Mouse (Mus musculus): ENCODE data around the gene Serpini2. TPM values are rescaled to one million over a fixed set of nuclear protein-coding genes. Genes with fewer than 3 reads are reported as not detected.
"Not testable (repeated sequence)": the region's sequence is repeated elsewhere in the genome, so short reads cannot be mapped to it uniquely, and the experiment has no call there.

Gene Serpini2
- total RNA-seq (2021): not detected in 2 replicates
- long read RNA-seq, experiment 1: 0 reads
- long read RNA-seq, experiment 2: 0 reads

DNA sequence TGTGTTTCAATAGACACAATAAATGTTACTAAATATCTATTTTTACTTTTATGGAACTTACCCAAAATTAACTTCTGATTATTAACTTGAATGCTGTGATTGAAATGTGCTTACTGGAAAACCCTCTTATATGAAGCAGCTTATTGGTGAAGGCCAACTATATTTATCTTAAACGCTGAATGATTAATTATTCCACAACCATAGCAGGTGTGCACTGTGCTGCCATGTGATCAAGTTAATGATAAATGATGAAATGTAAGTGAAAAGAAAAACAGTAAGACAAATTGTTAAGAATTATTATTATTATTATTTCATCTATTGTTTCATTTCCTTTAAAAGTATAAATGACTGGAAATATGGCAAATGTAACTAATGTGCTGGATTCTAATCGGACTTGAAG lies at the start of gene Serpini2:
Gene Serpini2 (minus strand): TSS at position 101 of the 400 bp plus-strand sequence.
- no peak for DNase-seq

- no peak for DNase-seq
Measured at GRCm38 (mm10) chr3:75308861-75309260, 39.0 kb upstream of the Serpini2 start.

DNA sequence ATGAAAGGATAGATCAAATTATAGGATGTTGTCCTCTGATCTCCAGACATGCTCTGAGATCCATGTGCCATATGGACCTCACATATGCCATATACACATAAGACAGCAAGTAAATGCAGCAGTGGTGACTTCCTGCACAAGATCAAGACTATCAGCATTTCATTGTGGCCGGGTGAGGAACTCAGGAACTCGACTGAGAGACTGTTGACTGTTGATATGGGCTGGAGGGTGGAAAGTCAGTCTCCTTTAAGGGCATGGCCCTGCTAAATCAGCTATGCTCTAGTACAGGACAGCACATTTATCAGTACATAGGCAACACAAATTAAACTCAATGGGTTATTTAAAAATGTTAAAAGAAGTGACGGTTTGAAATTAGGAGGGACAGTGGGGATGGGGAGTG lies 38.4 kb upstream of the Serpini2 start:
- DNase-seq: no peak

- no peak for DNase-seq
Measured at GRCm38 (mm10) chr3:75305584-75305983, 35.7 kb upstream of the Serpini2 start.

- no peak for DNase-seq
Measured at GRCm38 (mm10) chr3:75304621-75305020, 34.7 kb upstream of the Serpini2 start.

GRCm38 (mm10) chr3:75301072-75301471 lies 31.2 kb upstream of the Serpini2 start:
- no peak for DNase-seq

GRCm38 (mm10) chr3:75299464-75299863 lies 29.6 kb upstream of the Serpini2 start:
- DNase-seq: not testable (repeated sequence)

DNA sequence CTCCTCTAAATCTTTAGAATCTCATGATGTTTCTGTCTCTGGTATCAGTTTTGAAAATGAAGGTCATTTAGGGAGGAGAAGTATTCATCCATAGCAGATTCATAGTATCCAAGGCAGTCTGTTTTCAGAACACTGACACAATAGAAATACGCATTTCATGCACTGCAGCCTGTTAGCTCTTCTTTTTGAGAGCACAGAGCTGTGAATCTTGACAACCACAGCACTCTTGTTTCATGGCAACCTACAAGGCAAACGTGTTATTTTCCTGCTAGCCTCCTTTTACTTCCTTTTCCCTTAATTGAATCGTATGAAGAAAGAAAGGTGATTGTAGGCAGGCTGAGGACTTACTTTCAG lies 27.9 kb upstream of the Serpini2 start:
- DNase-seq: no peak

- no peak for DNase-seq
Measured at GRCm38 (mm10) chr3:75297026-75297757, 27.3 kb upstream of the Serpini2 start.

GRCm38 (mm10) chr3:75293243-75293642 lies 23.4 kb upstream of the Serpini2 start:
- DNase-seq: no peak

GRCm38 (mm10) chr3:75277455-75277854 lies 7.6 kb upstream of the Serpini2 start:
- no peak for DNase-seq

DNA sequence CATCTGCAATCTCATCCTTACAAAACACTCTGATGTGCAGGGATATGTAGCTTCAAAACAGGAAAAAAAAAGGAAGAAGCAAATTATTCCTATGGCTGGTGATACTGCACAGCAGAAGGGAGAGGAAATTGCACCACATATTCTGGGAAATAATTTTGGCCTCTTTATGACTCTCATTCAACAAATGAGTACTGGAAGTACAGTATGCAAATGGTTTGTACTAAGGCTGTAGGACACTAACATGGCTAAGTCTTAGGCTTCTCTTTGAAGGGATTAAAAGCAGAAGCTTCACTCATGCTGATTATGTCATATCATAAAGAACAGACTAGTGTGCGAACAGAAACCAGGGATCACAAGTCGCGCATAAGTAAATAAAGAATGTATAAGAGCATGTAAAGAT lies 6.6 kb upstream of the Serpini2 start:
- no peak for DNase-seq

DNA sequence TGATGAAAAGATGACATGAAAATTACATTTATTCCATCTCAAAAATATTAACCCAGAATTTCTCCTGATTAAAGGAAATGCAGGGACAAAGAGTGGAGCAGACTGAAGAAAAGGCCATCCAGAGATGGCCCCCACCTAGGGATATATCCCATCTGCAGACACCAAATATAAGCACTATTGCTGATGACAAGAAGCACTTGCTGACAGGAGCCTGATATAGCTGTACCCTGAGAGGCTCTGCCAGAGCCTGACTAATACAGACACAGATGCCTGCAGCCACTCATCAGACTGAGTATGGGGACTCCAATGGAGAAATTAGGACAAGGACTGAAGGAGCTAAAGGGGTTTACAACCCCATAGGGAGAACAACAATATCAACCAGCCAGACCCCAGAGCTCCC lies 5.2 kb upstream of the Serpini2 start:
- DNase-seq: no peak

- DNase-seq: no peak
Measured at GRCm38 (mm10) chr3:75259356-75259755, 10.5 kb downstream of the Serpini2 start.

GRCm38 (mm10) chr3:75219694-75220093 lies 50.2 kb downstream of the Serpini2 start:
- DNase-seq: no peak

- peak; percentile 33 for DNase-seq
Measured at GRCm38 (mm10) chr3:75219211-75219610, 50.7 kb downstream of the Serpini2 start.

- DNase-seq: peak; percentile 70
Measured at GRCm38 (mm10) chr3:75202808-75203503, 66.9 kb downstream of the Serpini2 start.

Other genes with a start within 250 kb of the Serpini2 start
- gene Zbbx, start 105.0 kb downstream of the Serpini2 start, total RNA-seq (2021): not detected in 2 replicates
- not detected in 2 replicates for gene Wdr49, start 212.1 kb upstream of the Serpini2 start, total RNA-seq (2021)